Mouse (Mus musculus) midbrain, embryonic 14.5 days (tissue): Measurements from ENCODE around the gene Glt8d1. TPM values are rescaled to one million over a fixed set of nuclear protein-coding genes. Genes with fewer than 3 reads are reported as not detected.
A peak's percentile ranks its signal among the peaks of the same experiment; 100 is the strongest.

Experiments
- ATAC-seq: fragments of 200-750 bp; cut with Nextera tagmentation; 2 replicates; pipeline ENCODE4 v1.8.0; 2017; ENCODE audit warnings: moderate number of reproducible peaks, moderate library complexity; ENCODE audit not compliant: low FRiP score, low TSS enrichment
- DNase-seq: peaks from one replicate; pipeline ENCODE4 v3.0.0-alpha.2; 2015
- H3K27ac ChIP-seq: fragments of 300-500 bp; sonication (generic); replicated peaks from 2 replicates; pipeline ENCODE4 v1.5.1; 2014; ENCODE audit warnings: mild to moderate bottlenecking, low read depth, low read length, moderate library complexity
- H3K27me3 ChIP-seq: fragments of 300-500 bp; sonication (generic); 2 replicates; pipeline ENCODE4 v1.6.1; 2014; ENCODE audit warnings: low read length, control low read depth, mixed read lengths; ENCODE audit not compliant: control insufficient read depth, insufficient read depth
- H3K36me3 ChIP-seq: fragments of 300-500 bp; sonication (generic); 2 replicates; pipeline ENCODE4 v1.6.1; 2014; ENCODE audit warnings: low read length, control low read depth; ENCODE audit not compliant: control insufficient read depth, insufficient read depth
- H3K4me1 ChIP-seq: fragments of 300-500 bp; sonication (generic); 2 replicates; pipeline ENCODE4 v1.6.1; 2014; ENCODE audit warnings: mild to moderate bottlenecking, antibody characterized with exemption, low read length, control low read depth; ENCODE audit not compliant: control insufficient read depth, insufficient read depth
- H3K4me2 ChIP-seq: fragments of 300-500 bp; sonication (generic); 2 replicates; pipeline ENCODE4 v1.6.1; 2014; ENCODE audit warnings: mild to moderate bottlenecking, low read length, moderate library complexity
- H3K4me3 ChIP-seq: fragments of 300-500 bp; sonication (generic); replicated peaks from 2 replicates; pipeline ENCODE4 v1.5.1; 2014; ENCODE audit warnings: low read depth, low read length
- H3K9ac ChIP-seq: fragments of 300-500 bp; sonication (generic); replicated peaks from 2 replicates; pipeline ENCODE4 v1.6.1; 2014; ENCODE audit warnings: mild to moderate bottlenecking, low read length, moderate library complexity
- H3K9me3 ChIP-seq: fragments of 300-500 bp; sonication (generic); 2 replicates; pipeline ENCODE4 v1.6.1; 2016; ENCODE audit warnings: low read length, control low read depth, mixed read lengths; ENCODE audit not compliant: control insufficient read depth
- WGBS: fragments of 180-500 bp; shearing (Covaris S2); extraction: QIAGEN DNeasy Blood & Tissue Kit; methylation state at CpG from one replicate; pipeline ENCODE4 v1.1.7; 2014; 5-methylcytosine and 5-hydroxymethylcytosine counted together
- polyA plus RNA-seq: library from polyadenylated mRNA; unstranded; fragments of >200 nt; fragmentation: Nextera tagmentation; extraction: Ambion mirVana; gene quantifications from 2 replicates; pipeline ENCODE4 v1.2.1, GENCODE M21; 2014

The Glt8d1 gene
- polyA plus RNA-seq, 1 experiment from 2014 or later = 62.4 TPM

GRCm38 (mm10) chr14:31019331-31020205 is 18.4 kb downstream of the Glt8d1 start:
- ATAC-seq (peak; percentile 94), DNase-seq (peak; percentile 89)
- no peaks in the 10 kb centered on the region for H3K27me3 ChIP-seq
- peaks cover 46% of the 10 kb centered on the region for H3K36me3 ChIP-seq
- no peaks in the 10 kb centered on the region for H3K9me3 ChIP-seq
- peaks cover 18% of the 10 kb centered on the region for H3K4me1 ChIP-seq
- peak overlapping the region; percentile 82 for H3K4me2 ChIP-seq
- peak overlapping the region; percentile 99 for H3K27ac ChIP-seq
- WGBS = 5% methylated on average over 51 of the region's 56 CpGs
- H3K4me3 ChIP-seq = peak overlapping the region; percentile 72
- peak overlapping the region; percentile 92 for H3K9ac ChIP-seq

GRCm38 (mm10) chr14:31022579-31022978 is 21.4 kb downstream of the Glt8d1 start:
- Histone ChIP-seq H3K9me3 (no peaks in the 10 kb centered on the region), H3K27me3 (no peaks in the 10 kb centered on the region), H3K4me2 (no peak overlapping the region), H3K27ac (no peak overlapping the region), H3K36me3 (peaks cover 48% of the 10 kb centered on the region), H3K9ac (no peak overlapping the region), H3K4me1 (peaks cover 17% of the 10 kb centered on the region), H3K4me3 (no peak overlapping the region)
- ATAC-seq = no peak
- WGBS = 56% methylated on average over 1 of the region's 1 CpGs
- DNase-seq = no peak

- no peaks in the 10 kb centered on the region for H3K9me3 ChIP-seq
- peaks cover 75% of the 10 kb centered on the region for H3K36me3 ChIP-seq
- H3K4me3 ChIP-seq = no peak overlapping the region
- DNase-seq (peak; percentile 4), ATAC-seq (no peak)
- WGBS = 76% methylated on average over 3 of the region's 3 CpGs
- H3K4me2 ChIP-seq = no peak overlapping the region
- H3K27ac ChIP-seq = no peak overlapping the region
- H3K4me1 ChIP-seq = 0 out of 2 replicates have a peak, but pooled peaks cover under 1% of the 10 kb centered on the region
- H3K9ac ChIP-seq = no peak overlapping the region
- H3K27me3 ChIP-seq = no peaks in the 10 kb centered on the region
Observed at GRCm38 (mm10) chr14:31025785-31026184, 24.6 kb downstream of the Glt8d1 start.

- Histone ChIP-seq H3K4me1 (no peaks in the 10 kb centered on the region), H3K4me2 (no peak overlapping the region), H3K9ac (no peak overlapping the region), H3K27ac (no peak overlapping the region), H3K36me3 (peaks cover 73% of the 10 kb centered on the region), H3K9me3 (no peaks in the 10 kb centered on the region), H3K4me3 (no peak overlapping the region), H3K27me3 (no peaks in the 10 kb centered on the region)
- 95% methylated on average over 5 of the region's 5 CpGs for WGBS
- ATAC-seq = no peak
- no peak for DNase-seq
Observed at GRCm38 (mm10) chr14:31045296-31045695, 44.1 kb downstream of the Glt8d1 start.

- peaks cover 78% of the 10 kb centered on the region for H3K36me3 ChIP-seq
- H3K9ac ChIP-seq = no peak overlapping the region
- no peaks in the 10 kb centered on the region for H3K4me1 ChIP-seq
- H3K27me3 ChIP-seq = no peaks in the 10 kb centered on the region
- DNase-seq (no peak), ATAC-seq (no peak)
- no peak overlapping the region for H3K4me2 ChIP-seq
- no peak overlapping the region for H3K4me3 ChIP-seq
- H3K27ac ChIP-seq = no peak overlapping the region
- WGBS = 100% methylated on average over 1 of the region's 1 CpGs
- H3K9me3 ChIP-seq = no peaks in the 10 kb centered on the region
Observed at GRCm38 (mm10) chr14:31045817-31046216, 44.6 kb downstream of the Glt8d1 start.

Other genes with a start within 250 kb of the Glt8d1 start
- gene Tmem110, start 175.8 kb upstream of the Glt8d1 start, polyA plus RNA-seq = 16.1 and 18.7 TPM in 2 replicates
- 0.18 and 0.34 TPM in 2 replicates for gene Mustn1, start 122.2 kb upstream of the Glt8d1 start, polyA plus RNA-seq
- gene Itih4, start 114.9 kb upstream of the Glt8d1 start, polyA plus RNA-seq = not detected in 2 replicates
- 0.53 and 0.84 TPM in 2 replicates for gene Itih3, start 77.6 kb upstream of the Glt8d1 start, polyA plus RNA-seq
- gene Itih1, start 58.1 kb upstream of the Glt8d1 start, polyA plus RNA-seq = not detected in 2 replicates
- 8.7 and 17.9 TPM in 2 replicates for gene Nek4, start 50.0 kb upstream of the Glt8d1 start, polyA plus RNA-seq
- 287 and 317 TPM in 2 replicates for gene Spcs1, start 272 bp downstream of the Glt8d1 start, polyA plus RNA-seq
- gene Pbrm1, start 17.7 kb downstream of the Glt8d1 start, polyA plus RNA-seq = 120 and 136 TPM in 2 replicates
- 44.5 and 49.7 TPM in 2 replicates for gene Gnl3, start 17.8 kb downstream of the Glt8d1 start, polyA plus RNA-seq
- 64.8 and 77.7 TPM in 2 replicates for gene Smim4, start 127.6 kb downstream of the Glt8d1 start, polyA plus RNA-seq
- 234 and 284 TPM in 2 replicates for gene Nt5dc2, start 129.7 kb downstream of the Glt8d1 start, polyA plus RNA-seq
- gene Stab1, start 167.2 kb downstream of the Glt8d1 start, polyA plus RNA-seq = 6.6 and 26.6 TPM in 2 replicates
- gene Tnnc1, start 206.9 kb downstream of the Glt8d1 start, polyA plus RNA-seq = 2.1 and 2.6 TPM in 2 replicates
- gene Nisch, start 215.5 kb downstream of the Glt8d1 start, polyA plus RNA-seq = 280 and 343 TPM in 2 replicates
- 0.12 and 0.24 TPM in 2 replicates for gene Sema3g, start 216.5 kb downstream of the Glt8d1 start, polyA plus RNA-seq
- 12.0 and 12.1 TPM in 2 replicates for gene Phf7, start 249.9 kb downstream of the Glt8d1 start, polyA plus RNA-seq